Mouse (Mus musculus) yolk sac, embryonic 10.5 days (tissue): Measurements from ENCODE around the gene Lpp.

ENCODE experiments used
- DNase-seq: peaks from one replicate; pipeline ENCODE4 v3.0.0-alpha.2; 2017; ENCODE audit warnings: low spot score

Gene Lpp

GRCm38 (mm10) chr16:24399524-24399923, 6.2 kb downstream of the Lpp start:
- DNase-seq = peak; percentile 53

DNA sequence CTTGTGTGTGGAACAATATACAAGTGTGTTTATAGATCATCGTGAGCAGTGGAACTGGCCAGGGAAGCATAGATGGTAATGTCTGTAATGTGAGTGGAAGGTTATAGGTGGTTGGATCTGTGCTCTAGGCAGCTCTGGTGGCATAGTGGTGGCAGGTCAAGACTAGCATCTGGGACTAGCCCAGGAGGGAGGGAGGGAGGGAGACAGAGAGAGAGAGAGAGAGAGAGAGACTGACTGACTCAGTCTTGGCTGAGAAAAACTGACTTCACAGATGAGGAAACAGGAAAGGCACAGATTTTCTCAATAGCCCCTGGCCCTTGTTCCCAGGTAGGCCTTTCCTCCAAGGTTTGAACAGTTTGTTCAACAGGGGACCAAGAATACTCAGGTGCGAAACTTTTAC, 7.5 kb downstream of the Lpp start:
- DNase-seq = no peak

- DNase-seq = peak; percentile 41
These were observed 9.5 kb downstream of the Lpp start for GRCm38 (mm10) chr16:24402801-24403200.

DNA sequence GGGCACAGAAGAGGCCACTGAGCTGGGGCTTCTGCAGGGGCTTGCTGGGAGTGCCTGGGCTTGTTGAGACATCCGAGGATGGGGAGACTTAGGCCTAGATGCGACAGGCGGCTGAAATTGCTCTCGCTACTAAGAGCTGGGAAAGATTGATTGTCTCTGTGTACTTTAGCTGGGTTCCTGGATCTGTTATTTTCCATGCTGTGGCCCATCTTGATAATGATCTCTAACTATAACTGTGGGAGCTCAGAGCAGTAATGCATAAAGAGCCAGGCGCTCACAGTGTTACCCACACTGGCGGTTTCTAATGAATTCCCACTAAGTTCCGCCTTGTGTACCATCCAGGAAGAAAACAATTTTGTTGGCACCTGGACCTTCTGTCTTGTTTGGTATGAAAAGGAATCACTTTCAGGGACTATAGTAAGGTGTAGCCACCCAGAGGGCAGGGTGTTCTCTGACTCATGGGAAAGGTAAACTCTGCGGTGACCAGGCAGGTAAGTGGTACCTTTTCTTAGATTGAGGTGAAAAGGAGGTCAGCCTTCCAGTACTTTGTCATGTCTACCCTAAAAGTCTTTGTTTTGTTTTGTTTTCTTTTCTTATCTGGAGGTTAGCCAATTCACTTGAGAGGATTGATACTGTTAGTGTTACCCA, 10.6 kb downstream of the Lpp start:
- DNase-seq = no peak

- DNase-seq = no peak
These were observed 13.2 kb downstream of the Lpp start for GRCm38 (mm10) chr16:24406521-24406920.

DNA sequence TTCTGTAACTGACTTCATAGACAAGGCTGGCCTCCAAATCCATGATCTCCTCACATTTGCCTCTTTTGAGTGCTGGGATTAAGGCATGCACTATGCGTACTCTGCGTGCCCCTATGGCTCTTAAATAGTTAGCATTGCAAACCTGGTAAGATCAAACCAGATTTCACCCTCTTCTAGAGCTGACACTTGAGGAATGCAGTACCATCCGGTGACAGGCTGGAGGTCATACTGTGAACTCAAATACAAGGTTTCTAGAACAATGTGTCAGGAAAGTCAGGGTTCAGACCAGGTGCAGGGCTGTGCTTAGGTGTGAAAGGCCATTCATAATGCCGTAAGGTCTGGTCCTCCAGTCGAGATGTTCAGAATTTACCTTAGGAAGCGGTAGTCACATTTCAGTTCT, 18.0 kb downstream of the Lpp start:
- no peak for DNase-seq

- DNase-seq = no peak
These were observed 18.9 kb downstream of the Lpp start for GRCm38 (mm10) chr16:24412193-24412592.

DNA sequence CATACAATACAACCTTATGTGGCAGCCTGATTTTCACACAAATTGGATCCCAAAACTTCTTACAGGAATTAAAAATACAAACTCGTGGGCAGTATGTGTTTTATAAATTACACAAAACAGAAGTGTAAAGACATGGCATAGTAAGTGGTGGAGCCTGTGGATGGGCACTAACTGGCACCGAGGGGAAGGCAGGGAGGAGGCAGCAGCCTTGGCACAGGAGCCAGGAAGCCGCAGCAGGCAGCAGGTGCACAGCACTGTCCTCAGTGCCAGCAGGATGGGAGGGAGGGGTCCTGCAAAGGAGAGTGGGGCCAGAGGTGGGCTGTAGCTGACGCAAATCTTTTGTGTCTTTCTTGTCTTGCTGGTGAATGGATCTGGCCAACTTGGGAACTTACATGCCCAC, 19.8 kb downstream of the Lpp start:
- no peak for DNase-seq

DNA sequence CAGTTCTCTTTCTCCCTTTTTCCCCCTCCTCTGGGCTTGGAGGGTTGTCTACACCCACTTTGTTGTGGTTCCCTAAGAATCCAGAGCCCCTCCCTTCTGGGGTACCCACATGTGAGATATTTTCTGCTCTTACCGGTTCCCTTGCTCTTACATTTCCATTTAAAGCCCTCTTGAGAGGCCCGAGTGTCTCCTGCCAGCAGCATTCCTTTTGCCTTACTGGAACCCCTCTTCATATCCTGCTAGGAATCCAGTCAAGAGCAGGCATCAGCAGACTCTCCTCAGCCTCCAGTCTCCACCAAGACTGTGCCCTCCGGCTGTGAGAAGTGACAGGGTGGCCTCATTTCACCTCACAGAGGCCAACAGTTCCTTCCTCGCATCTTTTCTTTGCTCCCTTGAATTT, 24.7 kb downstream of the Lpp start:
- DNase-seq = no peak

GRCm38 (mm10) chr16:24420603-24421120, 27.4 kb downstream of the Lpp start:
- no peak for DNase-seq

GRCm38 (mm10) chr16:24421687-24422418, 28.5 kb downstream of the Lpp start:
- no peak for DNase-seq

DNA sequence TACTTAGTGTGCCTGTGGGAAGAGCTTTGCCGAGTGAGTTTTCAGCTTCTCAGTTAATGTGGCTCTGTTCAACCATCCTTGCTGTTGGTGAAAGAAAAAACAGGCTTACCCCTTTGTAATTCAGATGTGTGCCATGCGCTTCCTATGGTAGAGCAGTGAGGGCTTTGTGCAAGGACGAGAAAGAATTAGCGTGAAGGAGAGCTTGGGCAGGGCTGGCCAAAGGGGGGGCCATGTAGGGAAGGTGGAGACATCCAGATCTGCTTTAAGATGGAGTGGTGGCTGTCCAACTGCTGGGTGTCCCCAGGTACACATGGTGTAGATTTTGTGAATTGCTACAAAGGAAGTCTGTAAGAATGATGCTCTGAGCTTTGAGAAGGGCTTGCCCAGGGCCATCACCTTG, 29.9 kb downstream of the Lpp start:
- no peak for DNase-seq

GRCm38 (mm10) chr16:24423751-24424150, 30.4 kb downstream of the Lpp start:
- DNase-seq = no peak

GRCm38 (mm10) chr16:24424356-24424977, 31.2 kb downstream of the Lpp start:
- DNase-seq = no peak

GRCm38 (mm10) chr16:24425816-24426215, 32.5 kb downstream of the Lpp start:
- DNase-seq = no peak

DNA sequence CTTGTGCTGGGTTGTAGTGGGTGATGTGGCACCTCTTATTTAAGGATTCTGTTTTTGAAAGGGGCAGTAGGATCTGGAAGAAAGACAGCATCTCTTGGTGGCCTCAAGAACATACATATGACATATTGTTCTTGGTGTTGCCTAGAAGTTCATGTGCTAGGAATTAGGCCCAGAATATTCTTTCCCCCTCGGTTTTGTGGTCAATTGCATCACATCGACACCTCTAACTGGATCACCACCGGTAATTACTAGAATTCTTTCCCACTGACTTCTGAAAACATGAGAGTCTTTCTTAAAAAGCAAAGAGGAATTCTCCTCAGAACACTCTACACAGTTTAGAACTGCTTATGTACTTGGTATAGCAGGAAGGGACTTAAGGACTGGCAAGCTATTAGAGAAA, 34.3 kb downstream of the Lpp start:
- DNase-seq = no peak

DNA sequence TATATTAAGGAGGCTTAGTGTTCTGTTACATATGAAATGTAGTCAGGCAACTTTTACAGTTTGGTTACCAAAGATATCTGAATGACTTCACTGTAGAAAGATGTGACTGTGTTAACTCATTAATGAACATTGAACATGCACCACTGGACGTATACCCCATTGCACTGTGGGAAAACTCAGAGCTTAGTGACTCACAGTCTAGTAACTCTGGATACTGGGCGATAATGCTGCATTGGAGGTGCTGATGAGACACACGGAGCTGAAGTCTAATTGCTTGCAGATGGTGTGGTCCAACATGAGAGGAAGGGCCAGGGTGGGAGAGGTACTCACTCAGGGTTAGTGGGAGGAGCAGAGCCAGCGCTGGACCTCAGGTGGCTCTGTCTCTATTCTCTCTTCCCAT, 34.7 kb downstream of the Lpp start:
- no peak for DNase-seq

DNA sequence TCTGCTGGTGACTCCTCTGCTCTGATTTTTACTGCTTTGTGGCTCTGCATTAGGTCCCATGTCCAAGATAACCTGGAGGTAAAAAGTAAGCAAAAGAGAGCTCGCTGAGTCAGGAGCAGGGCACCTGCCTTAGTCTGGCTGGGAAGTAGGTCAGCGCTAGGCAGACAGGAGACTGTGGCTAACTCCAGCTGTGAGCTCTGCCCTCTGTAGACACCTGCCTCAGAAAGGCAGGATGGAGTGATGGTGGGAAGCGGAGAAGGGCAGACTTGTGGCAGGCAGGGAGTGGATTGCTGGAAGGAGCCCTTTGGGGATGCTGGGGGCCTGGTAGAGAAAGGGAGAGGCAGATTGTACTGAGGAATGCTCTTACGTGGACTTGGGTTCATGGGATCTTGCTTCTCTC, 35.4 kb downstream of the Lpp start:
- no peak for DNase-seq

GRCm38 (mm10) chr16:24429691-24430090, 36.4 kb downstream of the Lpp start:
- DNase-seq = no peak

DNA sequence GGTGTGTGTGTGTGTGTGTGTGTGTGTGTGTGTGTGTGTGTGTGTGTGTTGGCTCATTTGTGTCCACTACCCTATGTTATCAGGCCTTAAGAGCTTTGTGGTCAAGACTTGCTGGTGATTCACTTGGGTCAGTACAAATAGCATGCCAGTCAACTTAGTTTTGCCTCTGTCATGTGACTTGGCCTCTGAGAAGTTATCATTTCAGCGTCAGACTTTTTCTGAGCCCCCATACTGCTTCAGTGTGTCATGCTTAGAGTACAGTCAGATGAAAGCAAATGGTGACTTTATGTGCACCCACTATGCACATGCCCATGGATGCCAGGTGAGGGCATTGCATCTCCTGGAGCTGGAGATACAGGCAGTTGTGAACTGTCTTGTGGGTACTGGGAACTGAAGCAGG, 38.5 kb downstream of the Lpp start:
- no peak for DNase-seq

- no peak for DNase-seq
These were observed 40.3 kb downstream of the Lpp start for GRCm38 (mm10) chr16:24433563-24433962.

- DNase-seq = peak; percentile 70
These were observed 40.7 kb downstream of the Lpp start for GRCm38 (mm10) chr16:24434026-24434425.

GRCm38 (mm10) chr16:24434531-24435114, 41.3 kb downstream of the Lpp start:
- no peak for DNase-seq
